Mouse (Mus musculus) 3T3-L1 (cell line): ENCODE measurements around the gene Mboat7.
"Not testable (repeated sequence)": the region's sequence is repeated elsewhere in the genome, so short reads cannot be mapped to it uniquely, and the experiment has no call there.

Source experiments
- DNase-seq: peaks from one replicate; pipeline ENCODE4 v3.0.0-alpha.2; 2015; ENCODE audit warnings: low read depth, low spot score

The Mboat7 gene

DNA sequence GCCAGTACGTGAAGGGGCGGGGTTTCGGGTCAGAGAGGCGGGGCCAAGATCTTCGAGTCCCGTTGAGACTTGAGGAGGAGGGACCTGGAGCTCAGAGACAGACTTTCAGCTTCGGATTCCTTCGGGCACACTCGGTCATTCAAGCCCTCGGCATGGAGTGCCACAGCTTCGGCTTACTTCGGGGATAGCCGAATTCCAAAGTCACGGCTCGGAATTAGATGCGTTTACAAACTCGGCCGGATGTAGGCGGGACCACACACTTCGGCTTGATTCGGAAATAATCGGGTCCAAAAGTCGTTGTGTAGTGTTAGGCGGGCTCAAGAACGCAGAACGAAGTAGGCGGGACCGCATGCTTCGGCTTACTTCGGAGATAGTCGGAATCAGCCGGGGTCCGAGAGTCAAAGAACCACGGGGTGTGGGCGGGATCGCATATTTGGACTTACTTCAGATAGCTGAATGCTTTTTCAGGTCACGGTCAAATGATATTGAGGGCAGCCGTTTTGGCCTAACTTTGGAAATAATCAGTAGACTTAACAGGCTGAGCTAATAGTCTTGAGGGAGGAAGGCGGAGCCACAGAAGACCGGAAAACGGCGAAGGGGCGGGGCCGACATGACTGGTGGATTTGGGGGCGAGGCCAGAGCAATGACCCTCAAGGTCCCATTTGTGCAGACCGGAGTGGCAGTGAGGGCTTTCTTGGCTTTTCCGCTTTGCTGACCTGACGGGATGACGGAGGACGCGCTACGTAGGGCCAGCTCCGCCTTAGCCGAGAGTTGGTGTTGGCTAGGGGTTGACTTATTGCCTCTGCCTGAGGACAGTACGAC lies at the start of gene Mboat7:
TSS of gene Mboat7 (minus strand) at position 537 of the 822 bp plus-strand sequence.
- peak; percentile 96 for DNase-seq

DNA sequence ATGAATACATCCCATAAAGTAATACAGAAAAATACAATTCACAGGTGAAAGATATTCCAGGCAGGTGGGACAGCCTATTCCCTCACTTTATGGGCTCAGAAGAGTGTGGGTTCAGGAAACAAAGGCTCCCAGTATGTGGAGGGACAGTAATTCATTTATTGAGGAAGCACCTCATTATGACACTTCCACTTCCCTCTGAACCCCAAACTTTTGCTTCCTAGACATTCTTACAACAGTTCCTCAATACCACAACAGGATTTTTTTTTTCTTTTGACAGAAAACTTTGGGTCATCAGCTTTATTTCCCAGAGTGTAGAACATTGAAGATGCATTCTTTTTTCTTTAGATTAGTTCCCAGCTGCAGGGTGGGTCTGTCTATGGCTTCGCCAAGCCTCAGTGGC lies 39.4 kb upstream of the Mboat7 start:
- not testable (repeated sequence) for DNase-seq

GRCm38 (mm10) chr7:3725459-3725858 lies 32.1 kb upstream of the Mboat7 start:
- DNase-seq = not testable (repeated sequence)

DNA sequence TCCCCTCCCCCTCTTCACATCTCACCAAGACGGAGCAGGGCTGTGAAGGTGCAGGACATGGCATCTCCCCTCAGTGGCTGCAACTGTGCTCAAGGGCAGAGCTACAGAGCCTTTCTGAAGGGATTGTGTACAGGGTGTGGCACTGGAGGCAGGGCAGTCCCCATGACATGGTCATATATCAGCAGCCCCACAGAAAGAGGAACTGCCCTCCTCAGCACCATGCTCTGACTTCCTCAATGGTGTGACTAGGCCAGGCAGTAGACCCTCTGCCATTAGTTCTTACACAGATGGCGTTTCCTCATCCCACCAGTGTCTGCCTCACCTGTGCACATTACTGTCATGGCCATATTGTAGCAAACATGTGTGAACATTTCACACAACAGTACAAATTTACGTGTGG lies 26.9 kb upstream of the Mboat7 start, which contains the start of gene Pirb:
TSS of gene Pirb (minus strand) at position 124 of the 400 bp plus-strand sequence.
- not testable (repeated sequence) for DNase-seq

- no peak for DNase-seq
Observed at GRCm38 (mm10) chr7:3715249-3715648, 21.9 kb upstream of the Mboat7 start.

GRCm38 (mm10) chr7:3712264-3712942 lies 19.1 kb upstream of the Mboat7 start:
- no peak for DNase-seq

DNA sequence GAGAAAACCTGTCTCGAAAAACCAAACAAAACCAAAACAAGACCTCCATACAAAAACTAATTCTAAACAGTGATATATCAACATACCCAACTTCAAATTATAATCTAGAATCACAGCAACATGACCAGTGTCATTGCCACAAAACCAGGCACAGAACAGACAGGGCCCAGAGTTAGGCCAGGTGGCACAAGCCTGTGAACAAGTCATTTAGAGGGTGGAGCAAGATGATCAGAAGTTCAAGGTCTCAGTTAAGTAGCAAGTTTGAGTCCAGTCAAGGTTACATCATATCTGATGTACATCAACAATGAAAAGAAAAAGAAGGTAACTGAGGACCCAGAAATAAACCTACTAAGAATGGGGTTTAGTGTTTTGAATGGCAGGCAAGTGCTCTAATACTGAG lies 15.7 kb upstream of the Mboat7 start:
- no peak for DNase-seq

DNA sequence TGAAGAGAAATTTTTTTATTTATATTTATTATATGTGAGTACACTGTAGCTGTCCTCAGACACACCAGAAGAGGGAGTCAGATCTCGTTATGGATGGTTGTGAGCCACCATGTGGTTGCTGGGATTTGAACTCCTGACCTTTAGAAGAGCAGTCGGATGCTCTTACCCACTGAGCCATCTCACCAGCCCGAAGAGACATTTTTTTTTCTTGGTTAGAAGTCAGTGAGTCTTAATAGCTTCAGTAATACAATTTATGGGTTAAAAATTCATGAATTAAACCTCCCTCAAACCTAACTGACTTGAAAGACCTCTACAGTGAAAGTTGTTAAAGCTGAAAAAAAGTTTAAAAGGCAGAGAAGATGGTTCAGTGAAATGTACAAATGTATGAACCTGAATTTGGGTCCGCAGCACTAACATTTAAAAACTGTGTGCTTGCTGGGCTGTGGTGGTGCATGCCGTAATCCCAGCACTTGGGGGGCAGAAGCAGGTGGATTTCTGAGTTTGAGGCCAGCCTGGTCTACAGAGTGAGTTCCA lies 15.2 kb upstream of the Mboat7 start:
- peak; percentile 10 for DNase-seq

DNA sequence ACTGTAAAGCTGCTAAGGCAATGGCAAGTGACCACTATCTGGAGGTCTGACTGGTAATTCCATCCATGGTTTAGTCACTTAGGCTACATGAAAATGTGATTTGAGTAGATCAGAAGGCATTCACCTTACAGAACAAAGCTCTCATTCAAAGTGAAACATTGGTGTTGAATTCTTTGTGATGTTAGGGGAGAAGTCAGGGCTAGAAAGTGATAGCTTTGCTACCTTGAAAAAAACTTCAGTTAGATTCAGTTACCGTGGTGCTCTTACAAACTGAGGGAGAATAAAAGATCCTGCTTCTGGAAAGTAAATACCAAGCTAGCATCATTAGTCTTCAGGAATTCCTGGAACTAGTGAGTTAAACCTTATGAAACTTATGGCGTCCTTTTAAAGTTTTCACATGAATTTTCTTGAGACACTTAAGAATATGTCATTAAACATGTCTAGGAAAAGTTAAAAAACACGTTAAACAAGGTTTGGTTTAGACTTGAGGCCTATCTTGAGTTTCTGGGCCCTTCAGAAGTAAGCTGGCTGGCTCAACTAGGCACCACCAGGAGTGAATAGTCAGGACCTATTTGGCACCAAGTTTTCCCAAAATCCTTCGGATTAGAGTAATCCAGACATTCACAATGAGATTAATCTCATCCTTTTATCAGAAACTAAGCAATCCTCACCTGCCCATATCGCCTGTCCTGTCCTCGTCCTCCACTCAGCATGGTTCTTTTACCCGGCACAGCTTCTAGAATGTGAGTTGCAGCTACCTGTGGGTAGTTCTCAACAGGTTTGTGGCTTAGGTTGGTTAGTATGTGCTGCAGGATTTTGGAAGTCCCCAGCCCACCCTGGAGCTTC lies 14.5 kb upstream of the Mboat7 start:
- DNase-seq = peak; percentile 16

DNA sequence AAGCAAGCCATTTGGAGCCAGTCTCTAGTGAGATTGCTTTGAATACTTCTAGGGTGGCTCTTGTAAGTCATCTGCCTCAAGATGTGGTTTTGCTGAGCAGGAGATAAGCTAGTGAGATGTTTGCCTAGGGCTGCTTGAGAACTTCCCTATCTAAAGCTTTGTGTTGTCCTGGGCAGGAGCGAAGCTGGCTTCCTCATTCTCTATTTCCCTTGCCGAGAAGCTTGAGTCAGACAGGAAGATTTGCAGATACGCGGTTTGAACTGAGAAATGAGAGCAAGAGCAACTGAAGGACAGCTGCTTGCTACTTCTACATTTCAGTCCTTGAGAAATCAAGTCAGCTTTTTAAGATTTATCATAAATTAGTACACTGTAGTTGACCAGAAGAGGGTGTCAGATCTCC lies 13.7 kb upstream of the Mboat7 start:
- peak; percentile 15 for DNase-seq

- DNase-seq = peak; percentile 23
Observed at GRCm38 (mm10) chr7:3706343-3706934, 13.1 kb upstream of the Mboat7 start.

DNA sequence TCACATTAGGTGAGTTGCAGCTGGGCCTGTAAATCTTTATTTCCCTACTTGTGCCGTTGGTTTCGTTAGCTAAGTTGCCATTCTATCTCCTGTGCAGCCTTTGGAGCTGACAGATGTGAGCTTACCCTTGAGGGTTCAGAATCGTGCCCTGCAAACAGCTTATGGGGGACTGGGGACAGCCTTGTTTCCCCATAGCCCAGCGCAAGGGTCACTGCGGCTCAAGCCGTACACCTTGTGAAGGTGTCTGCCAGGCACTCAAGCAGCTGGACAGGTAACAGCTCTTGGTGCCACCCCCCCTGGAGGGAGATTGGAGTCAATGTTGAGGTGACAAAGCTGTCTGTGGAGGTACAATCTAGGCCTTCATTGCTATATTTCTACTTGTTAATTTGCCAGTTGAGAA lies 12.6 kb upstream of the Mboat7 start:
- DNase-seq = no peak

DNA sequence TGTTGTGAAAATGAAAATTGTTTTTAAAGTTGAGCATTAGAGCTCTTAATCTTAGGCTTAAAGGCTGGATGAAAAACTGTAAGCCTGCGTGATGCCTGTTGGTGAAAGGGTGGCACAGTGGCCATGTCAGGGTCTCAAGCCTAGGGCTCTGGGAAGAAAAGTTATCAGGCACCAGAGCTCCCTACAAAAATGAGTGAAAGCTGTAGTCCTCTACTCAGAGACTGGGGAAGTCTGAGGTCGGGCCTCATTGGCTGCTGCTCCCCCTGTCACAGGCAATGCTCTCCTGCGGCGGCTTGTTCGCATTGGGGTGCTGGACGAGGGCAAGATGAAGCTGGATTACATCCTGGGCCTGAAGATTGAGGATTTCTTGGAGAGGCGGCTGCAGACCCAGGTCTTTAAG lies 12.1 kb upstream of the Mboat7 start:
- not testable (repeated sequence) for DNase-seq

- no peak for DNase-seq
Observed at GRCm38 (mm10) chr7:3704475-3704874, 11.2 kb upstream of the Mboat7 start.

DNA sequence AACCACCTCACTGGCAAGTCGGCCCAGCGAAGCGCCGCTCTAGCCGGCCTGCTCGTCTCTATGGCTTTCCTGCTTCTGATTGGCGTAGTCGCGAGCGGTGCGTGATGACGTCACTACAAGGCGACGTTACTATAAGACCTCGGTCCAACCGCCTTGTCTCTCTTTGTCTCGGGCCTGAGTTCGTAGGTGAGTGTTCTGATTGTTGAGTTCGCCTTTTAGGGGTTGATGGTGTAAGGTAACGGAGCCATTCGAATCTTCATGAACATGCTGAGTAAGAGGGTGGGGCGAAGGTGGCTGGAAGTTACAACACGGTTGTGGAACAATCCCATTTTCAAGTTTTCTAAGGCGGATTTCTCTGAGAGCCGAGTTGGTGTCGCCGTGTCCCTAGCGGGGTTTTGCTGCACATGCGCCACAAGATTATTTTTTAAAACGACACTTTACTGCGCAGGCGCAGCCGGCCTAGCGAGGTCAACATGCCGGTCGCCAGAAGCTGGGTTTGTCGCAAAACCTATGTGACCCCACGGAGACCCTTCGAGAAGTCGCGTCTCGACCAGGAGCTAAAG lies 10.6 kb upstream of the Mboat7 start, which contains the start of gene Rps9:
TSS of gene Rps9 (plus strand) at position 115 of the 563 bp plus-strand sequence.
- DNase-seq = peak; percentile 96

DNA sequence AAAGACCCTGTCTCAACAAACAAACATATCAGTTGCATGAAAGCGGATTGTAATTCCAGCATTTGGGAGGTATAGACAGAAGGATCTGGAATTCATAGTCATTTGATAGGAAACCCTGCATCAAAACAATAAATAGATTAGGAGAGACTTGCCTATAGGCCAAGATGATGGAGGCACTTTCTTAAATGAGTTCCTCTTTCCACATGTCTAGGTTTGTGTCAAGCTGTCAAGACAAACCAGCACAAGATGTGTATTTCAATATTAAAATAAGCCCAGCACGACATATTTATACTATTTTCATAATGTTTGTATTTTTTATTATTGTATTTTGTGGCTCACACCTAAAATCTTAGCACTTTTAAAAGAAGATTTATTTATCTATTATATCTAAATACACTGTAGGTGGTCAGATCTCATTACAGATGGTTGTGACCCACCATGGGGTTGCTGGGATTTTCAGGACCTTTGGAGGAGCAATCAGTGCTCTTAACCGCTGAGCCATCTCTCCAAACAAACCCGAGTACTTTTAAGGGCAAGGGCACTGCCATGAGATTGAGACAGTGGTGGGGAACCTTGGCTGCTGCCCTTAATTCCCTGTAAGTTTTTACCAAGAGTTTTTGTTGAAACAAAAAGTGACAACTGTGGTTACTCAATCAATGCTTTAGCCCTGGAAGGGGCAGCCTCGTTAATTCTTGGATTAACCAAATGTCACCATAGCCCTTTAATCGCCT lies 10.0 kb upstream of the Mboat7 start:
- no peak for DNase-seq

DNA sequence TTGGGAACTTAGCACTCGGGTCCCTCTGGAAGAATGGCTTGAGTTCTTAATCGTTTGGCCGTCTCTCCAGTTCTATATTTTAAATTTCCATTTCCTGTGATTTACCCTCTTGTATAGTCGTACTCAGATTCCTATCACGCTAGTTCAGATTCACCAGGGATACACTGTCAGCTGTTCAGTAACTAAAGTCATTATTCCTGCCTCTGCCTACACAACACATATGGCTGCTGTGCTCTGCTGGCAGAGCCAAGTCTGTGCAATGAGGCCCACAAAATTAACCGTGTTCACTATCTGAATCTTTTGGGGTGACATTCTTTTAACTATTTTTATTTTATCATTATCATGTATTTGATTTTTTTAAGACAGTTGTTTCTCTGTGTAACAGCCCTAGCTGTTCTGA lies 5.1 kb upstream of the Mboat7 start:
- DNase-seq = no peak

GRCm38 (mm10) chr7:3694949-3695305 lies 1.6 kb upstream of the Mboat7 start:
- DNase-seq = peak; percentile 30

DNA sequence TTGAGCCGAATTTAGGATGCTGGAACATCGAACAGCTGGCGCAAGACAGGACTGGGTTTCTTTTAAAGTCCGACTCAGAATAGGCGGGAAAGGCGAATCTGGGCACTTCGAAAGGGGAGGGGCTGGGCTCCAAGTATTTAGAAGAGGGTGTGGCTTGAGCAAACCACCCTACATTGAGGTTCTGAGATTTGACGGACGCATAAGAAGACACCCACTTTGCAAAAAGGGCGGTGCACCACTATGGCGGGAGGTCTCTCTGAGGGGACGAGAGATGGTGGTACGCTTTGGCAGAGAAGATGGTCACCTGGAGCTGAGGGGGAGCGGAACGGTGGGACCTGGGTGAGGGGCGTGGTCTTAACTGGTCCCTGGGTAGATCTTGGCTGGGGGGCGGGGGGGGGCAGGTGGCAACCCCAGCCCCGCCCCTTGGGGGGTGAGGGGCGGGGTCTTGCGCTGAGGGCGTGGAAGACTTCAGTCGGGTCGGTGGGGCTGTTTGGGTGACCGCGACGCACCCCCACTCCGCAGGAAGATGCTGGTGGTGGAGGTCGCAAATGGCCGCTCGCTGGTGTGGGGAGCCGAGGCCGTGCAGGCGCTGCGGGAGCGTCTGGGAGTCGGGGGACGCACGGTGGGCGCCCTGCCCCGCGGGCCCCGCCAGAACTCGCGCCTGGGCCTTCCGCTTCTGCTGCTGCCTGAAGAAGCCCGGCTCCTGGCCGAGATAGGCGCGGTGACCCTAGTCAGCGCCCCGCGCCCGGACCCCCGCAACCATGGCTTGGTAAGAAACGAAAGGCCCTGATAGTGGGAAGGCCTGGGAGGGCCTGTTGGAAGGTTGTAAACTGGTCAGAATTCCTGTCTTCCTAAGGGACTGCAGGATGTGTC lies 989 bp upstream of the Mboat7 start:
- peak; percentile 94 for DNase-seq

- no peak for DNase-seq
Observed at GRCm38 (mm10) chr7:3693809-3694075, 419 bp upstream of the Mboat7 start.
